Mouse (Mus musculus) CD8-positive naive resting alpha-beta T cell, adult 2 months (primary cell): Measurements from ENCODE around the gene Rps2.
"Not testable (repeated sequence)": the region's sequence is repeated elsewhere in the genome, so short reads cannot be mapped to it uniquely, and the experiment has no call there.

Experiments
- DNase-seq, 2 experiments: peaks; one replicate each; pipeline ENCODE4 v3.0.0; 2022; ENCODE audit warnings: low read depth in 2 of 2, low spot score in 2 of 2

Rps2 gene

DNA sequence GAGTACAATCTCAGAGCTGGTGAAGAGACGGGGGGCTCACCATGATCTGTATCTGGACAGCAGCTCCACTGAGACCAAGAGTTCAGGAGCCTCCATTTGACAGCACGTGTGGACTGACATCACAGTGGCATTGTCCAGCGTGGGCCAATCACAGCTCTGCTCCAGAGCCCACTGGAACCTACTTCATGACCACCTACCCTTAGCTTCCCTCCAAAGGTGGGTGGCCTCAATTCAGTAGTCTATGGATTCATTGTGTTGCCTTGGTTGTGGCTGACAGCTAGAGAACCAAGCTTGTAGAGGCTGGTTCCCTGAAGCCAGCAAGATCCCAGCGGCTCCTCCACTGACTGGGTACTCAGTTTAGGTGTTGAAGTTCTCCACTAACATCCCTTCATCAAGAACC, at the start of gene Rps2, which contains the start of gene Rnf151:
Gene Rps2 (plus strand): TSS at position 174 of the 400 bp plus-strand sequence.
Gene Rnf151 (minus strand): TSS at position 121 of the 400 bp plus-strand sequence.
- DNase-seq, result no peak

DNA sequence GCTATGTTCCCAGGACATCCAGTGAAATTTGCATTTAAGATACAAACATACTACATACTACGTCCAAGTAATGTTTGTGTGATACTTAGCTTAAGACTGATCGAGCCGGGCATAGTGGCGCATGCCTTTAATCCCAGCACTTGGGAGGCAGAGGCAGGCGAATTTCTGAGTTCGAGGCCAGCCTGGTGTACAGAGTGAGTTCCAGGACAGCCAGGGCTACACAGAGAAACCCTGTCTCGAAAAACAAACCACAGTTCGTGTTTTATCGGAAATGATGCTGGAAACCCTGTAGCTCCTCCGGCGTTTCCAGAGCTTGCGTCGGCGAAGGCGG, 48.7 kb upstream of the Rps2 start:
- not testable (repeated sequence) for DNase-seq

DNA sequence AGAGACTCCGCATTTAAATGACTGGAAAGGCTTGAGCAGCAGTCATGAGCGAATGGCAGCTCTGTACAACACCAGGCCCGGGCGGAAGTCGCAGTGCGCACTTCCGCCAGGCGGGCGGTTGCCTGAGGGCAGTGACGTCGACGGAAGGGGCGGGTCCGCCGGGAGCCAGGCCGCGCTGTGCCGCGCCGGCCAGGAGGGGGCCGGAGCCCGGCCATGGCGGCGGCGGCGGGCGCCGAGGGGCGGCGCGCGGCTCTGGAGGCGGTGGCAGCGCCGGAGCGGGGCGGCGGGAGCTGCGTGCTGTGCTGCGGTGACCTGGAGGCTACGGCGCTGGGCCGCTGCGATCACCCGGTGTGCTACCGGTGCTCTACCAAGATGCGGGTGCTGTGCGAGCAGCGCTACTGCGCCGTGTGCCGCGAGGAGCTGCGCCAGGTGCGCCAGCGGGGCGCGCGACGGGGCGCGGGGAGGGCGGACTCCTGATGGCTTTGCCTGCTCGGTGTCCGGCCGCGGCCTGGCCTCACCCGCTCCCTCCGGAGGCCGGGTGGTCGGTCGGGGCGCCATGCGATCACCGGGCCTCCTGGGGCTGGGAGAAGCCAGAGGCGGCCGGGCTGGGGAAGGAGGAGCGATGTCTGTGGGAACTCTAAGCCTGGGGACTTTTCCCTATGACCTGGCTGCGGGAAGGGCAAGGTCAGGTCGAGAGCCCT, 48.2 kb upstream of the Rps2 start, which contains the start of gene Zfp598:
Gene Zfp598 (plus strand): TSS at position 143 of the 701 bp plus-strand sequence.
- peak; percentile 91 to 92 for DNase-seq

DNA sequence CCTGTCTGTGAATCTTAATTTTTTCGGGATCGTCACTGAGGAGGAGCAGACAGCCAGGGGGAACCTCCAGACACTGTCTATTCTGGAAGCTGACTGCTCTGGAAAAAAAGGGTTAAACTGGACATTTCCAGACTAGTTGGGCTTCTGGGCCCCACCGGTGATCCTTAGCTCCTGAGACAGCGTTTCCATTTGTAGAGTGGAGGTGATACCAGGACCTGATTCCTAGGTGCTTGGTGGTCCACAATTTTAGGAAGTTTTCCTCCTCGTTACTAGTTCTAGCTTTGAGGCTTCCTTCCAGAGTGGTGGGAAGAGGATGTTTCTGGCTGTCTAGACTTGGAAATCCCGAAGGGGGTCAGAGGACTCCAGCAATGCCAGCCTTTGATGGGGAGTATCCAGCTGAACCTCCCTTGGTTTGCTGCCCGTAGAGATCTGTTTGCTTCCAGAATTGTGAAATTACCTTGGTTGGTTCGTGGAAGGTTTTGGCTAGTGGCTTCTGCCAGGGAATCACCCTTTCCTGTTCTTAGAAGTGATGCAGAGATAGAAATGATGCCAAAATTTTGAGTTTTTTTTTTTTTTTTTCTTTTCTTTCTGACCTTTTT, 47.6 kb upstream of the Rps2 start:
- DNase-seq, result no peak

DNA sequence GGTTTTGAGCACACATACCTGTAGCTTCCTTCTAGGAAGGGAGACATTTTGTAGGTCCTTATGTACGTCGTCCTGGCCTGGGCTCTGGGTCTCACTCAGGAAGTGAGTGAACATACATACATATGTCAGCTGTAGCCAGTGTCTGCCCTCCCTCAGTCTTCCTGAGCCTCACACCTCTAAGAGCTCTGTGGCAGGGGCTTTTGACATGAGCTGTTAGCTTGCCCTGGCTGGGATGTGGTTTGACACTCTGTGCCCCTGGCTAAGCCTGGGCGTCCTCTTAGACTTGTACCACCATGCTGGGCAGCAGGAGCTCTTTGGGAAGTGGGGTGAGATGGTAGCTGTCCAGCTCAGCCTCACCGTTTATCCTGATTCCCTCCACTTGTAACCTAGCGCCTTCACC, 46.6 kb upstream of the Rps2 start:
- no peak for DNase-seq

DNA sequence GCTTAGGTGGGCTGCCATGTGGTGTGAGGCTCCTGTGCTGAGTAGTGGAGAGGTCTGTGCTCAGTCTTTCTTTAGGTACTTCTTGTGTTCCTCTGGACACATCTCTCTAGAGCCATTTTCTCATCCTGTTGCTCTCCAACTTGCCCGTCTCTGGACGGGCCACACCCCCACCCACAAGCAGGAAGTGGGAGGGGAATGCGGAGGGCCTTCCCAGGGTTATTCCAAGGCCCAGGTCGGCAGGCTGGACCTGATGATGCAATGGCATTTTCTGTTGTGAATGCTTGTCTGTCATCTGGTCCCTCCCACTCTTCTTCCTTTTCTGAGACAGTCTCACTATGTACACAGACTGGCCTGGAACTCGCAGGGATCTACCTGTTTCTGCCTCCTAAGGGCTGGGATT, 45.8 kb upstream of the Rps2 start:
- DNase-seq, result no peak

DNA sequence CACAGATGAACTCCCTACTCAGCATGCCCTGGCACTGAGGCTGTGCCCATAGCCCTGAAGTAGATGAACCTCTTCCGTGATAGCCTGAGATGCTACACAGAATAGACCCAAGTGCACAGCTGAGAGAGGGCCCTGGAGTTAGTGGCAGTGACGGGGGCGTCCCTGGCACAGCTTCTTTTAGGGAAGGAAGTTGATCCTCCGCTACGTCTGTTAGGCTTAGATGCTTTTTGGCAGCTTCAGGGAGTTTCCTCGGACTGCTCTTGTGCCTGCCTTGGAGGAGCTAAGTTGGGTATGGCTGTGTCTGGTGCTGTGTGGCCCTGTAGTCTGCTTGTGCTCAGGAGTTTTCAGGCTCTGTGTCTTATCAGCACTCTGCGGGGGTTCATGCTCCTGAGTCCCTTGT, 43.6 kb upstream of the Rps2 start:
- no peak for DNase-seq

DNA sequence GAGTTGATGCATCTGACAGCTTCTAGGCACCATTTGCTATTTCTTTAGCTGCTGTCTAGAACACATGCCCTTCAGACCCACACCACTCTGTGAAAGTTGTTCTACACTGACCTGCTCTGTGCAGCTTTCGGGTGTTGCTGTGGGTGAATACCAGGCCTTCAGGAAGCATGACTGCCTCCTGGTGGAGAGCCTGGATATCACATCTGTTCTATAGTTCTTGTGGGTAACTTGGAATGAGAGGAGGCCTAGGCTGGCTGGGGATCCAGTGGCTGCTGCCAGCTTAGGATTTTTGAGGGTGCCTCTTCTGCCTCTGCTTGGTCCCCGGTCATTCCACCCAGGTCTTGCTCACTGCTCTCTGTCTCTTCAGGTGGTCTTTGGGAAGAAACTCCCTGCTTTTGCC, 41.7 kb upstream of the Rps2 start:
- peak; percentile 60 to 78 for DNase-seq

DNA sequence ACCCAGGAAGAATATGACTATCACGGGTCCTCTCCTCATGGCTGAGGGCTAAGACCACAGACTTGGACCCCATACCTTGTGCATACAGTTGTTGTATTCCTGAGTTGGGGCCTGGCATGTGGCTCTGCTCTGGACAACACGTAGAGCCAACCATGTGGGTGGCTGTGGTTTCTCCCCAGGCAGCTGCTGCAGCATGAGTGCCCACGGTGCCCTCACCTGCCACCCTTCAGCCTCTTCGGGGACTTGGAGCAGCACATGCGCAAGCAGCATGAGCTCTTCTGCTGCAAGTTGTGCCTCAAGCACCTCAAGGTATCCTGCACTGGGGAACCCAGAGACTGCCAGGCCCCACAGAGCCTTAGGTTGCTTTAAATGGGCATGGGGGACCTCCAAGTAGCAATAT, 41.0 kb upstream of the Rps2 start:
- DNase-seq, result no peak

DNA sequence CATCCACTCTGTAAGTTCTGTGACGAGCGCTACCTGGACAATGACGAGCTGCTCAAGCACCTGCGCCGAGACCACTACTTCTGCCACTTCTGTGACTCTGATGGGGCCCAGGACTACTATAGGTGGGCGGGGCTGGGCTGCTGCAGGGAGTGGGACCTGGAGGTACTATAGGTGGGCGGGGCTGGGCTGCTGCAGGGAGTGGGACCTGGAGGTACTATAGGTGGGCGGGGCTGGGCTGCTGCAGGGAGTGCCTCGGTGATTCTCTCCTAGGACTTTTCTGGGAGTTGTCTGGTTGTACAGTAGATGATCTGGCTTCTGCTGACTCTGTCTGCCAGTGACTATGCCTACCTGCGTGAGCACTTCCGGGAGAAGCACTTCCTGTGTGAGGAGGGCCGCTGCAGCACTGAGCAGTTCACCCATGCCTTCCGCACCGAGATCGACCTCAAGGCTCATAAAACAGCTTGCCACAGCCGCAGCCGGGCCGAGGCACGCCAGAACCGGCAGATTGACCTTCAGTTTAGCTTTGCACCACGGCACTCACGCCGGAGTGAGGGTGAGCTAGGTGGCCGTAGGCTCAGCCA, 40.3 kb upstream of the Rps2 start:
- no peak for DNase-seq

DNA sequence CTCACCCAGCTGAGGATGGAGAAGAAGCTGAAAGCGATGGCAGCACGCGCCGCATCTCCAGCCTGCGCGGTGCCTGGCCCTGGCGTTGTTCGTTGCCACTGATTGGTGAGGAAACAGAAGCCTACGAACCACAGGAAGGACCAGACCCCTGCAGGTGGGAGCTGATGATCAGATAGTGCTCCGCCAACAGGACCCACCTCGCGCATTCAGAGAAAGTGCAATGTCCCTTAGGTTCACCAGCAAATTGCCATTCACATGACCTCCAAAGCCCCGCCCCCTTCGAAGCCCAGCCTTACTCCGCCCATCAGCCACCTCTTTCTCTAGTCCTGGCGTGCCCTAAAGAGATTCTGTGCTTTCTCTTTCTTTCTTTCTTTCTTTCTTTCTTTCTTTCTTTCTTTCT, 31.4 kb upstream of the Rps2 start:
- peak in 1 of 2 experiments; percentile 40 for DNase-seq

DNA sequence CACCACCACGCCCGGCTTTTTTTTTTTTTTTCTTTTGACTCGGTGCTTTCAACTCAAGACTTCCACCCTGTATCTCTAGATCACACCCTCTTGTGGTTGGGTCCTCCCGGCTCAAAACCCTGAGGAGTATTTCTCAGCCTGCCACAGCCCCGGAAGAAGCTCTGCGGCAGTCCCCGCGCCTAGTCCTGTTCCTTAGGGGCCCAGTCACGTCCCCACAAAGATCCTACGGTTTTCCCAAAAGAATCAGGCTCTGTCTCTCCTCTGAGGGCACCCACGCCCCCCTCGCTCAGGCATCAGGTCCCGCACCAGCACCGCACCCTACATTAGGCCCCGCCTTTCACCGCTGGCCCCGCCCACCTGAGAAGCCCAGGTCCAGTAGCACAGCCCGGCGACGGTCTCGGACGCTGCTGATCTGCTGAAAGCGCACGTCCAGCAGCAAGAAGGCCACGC, 30.7 kb upstream of the Rps2 start:
- peak in 1 of 2 experiments; percentile 39 for DNase-seq

DNA sequence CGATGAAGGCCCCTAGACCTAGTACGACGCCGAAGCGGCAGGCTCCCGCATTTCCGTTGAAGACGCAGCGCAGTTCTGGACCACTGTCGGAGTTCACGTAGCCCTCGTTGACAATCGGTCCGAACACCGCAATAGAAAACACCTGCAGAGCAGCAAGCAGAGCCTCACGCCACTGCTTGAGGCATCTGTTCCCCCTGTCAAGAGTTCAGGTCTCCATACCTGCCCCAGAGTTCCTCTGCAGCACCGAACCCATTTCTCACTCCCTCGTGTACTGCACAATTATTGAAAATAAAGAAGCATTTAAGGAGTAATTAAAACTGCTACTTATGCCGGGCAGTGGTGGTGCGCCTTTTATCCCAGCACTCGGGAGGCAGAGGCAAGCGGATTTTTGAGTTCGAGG, 30.3 kb upstream of the Rps2 start:
- no peak for DNase-seq

DNA sequence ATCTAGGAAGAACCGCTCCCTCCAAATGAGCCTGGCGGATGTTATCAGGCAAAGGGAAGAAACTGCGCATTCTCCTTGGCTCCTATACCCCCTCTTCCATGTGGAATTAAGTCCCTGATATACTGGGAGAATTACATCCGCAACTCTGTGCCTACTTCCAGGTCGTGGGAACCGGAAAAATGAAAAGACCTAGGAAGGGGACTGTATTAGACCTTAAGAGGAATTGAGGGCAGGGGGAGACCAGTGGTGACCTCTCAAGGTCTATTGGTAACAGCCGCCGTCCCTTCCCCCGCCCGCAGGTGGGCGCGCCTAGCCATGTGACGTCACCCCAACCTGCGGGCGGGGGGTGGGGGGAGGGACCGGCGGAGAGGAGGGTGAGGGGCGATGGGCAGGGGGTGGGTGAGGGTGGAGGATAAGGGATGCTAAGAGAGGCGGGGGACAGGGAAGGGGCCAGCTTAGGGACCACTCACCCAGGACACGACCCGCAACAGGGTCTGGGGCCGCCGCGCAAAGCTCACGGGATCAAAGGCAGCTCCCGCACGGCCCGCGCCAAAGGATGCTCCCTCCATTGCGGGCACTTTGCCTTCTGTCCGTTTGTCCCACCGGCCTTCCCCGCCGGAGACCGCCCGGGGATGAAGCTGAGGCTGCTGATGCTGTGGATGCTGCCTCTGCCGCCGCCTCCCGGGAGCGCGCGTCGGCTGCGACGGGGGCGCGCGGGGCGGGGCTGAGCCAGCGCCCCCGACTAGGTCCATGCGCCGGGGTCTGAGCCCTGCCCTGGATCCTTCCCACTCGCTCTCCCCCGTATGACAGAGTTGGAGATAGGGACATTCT, 28.4 kb upstream of the Rps2 start, which contains the start of gene Syngr3:
Gene Syngr3 (minus strand): TSS at position 705 of the 831 bp plus-strand sequence.
- no peak for DNase-seq

DNA sequence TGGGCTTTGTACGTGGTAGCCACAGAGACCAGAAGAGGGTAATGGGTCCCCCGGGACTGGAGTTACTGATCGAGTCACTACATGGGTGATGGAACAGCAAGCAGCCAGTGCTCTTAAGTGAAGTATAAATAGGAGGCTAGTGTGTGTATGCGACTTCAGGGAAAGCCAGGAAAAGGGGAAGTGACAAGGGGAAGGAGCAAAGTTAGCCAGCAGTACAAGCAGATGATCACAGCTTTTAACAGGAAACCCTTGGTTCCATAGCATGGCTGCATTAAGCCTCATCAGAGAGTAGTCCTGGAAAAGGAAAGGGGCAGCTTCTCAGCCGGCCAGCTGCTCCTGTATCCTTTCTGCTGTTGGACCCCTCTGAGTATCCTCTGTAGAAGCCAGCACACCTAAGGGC, 25.5 kb upstream of the Rps2 start:
- DNase-seq, result no peak

DNA sequence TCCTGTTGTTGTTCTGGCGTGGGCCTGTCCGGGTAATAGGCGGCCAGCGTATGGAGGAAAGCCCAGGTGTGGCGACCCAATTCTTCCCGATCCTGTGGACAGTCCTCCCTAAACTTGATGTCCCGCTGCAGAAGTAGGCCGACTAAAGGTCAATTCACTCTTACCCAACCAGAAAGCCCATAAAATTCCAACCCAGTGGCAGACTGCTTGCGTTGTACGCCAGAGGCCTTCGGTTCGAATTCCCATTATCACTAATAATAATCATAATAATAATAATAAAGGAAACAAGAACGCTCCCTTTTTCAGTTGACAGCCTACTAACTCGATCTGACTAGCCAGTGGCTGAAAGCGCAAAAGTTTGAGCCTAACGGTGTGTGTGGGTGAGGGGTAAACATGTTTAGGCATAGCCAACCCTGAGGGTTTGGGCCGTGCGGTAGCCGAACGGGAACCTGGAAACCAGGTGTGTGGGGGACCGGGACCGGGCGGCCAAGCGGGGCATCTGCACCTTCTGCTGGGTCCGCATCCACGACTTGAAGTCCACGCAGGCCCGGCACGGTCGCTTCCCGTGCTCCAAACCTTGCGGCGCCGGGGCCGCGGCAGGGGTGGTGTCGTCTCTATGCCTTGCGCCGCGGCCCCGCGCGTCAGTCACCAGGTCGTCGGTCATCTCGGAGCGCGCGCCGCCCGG, 22.4 kb upstream of the Rps2 start:
- no peak for DNase-seq

DNA sequence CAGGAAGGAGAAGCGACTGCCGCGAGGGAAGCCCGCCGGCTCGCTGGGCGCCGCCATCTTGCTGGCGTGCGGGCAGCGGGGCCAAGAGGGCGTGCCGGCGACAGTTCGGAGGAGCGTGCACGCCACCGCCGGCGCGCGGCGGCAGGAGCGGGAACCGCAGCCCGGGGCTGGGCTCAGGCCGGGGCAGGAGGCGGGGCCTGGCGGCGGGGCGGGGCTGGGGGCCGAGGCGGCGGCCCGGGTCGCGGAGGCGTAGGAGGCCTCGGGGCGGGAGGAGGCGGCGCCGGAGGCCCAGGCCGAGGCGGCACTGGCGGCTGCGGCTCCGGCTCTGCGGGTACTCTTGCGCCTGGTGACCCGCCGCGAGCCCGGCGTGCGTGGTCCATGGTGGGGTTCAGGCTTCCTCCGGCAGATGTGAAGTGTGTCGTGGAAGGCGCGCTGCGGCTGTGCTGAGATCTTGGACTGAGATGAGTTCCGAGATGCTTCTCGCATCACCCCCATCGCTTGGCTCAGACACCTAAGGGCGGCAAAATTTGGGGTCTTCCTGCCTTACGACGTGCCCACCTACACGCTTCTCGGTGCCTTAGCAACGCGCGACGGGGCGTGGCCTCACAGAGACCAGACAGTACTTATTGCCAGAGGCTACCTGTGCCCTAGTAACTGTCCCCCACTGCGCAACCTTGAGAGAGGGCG, 21.8 kb upstream of the Rps2 start, which contains the start of the genes Gfer and Noxo1:
Gene Gfer (minus strand): TSS at position 146 of the 687 bp plus-strand sequence.
Gene Noxo1 (plus strand): TSS at position 224 of the 687 bp plus-strand sequence.
- DNase-seq, result peak; percentile 51 to 57

DNA sequence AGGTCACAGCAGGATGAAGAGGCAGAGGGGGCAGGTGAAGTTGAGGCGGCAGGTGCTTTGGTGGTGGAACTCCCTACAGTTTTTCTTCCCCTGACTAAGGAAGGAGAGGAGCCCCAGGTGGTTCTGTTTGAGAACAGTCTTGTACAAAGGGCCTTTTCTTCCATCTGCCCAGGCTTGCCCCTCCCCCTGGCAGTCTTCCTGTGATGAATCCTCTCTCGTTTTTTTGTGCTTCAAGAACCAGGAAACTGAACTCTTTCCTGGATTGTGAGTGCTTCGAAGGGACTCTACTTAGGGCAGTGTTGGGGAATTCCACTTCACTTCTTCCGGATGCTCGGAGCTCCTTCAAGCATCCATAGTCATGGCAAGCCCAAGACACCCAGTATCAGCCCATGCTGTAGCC, 19.9 kb upstream of the Rps2 start:
- DNase-seq, result no peak

DNA sequence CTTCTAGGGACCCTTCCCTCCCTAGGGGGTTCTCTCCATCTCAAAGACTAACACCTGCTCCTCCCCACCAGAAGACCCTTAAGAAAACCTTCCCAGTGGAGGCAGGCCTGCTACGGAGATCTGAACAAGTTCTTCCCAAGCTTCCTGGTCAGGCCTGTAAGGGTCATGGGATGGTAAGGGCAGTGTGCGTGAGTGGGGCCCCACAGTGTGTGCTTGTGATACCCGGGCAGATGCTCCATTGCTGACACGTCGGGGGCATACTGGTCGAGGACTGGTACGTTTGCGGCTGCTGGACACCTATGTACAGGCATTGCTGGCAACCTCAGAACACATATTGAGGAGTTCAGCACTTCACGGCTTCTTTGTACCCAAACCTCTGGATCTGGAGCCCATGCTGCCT, 19.2 kb upstream of the Rps2 start:
- DNase-seq, result no peak

DNA sequence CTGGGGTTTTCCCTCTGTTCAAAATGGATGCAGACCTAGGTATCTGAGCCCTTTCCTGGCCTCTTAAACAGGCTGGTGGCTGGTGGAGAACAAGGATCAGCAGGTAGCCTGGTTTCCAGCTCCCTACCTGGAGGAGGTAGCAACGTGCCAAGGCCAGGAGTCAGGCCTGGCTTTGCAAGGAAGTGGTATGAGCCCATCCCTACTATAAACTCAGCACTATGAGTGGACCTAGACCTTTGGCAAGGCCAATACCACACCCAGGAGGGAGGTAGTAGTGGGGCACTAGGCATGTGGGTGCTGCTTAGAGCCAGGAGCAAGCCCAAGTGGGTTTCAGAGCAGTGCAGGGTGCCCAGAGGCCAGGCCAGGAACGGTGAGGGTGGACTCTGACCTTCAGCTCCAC, 18.4 kb upstream of the Rps2 start:
- no peak for DNase-seq
